ENCODE assay signal across 7 mouse cellular contexts in the genomic region with DNA sequence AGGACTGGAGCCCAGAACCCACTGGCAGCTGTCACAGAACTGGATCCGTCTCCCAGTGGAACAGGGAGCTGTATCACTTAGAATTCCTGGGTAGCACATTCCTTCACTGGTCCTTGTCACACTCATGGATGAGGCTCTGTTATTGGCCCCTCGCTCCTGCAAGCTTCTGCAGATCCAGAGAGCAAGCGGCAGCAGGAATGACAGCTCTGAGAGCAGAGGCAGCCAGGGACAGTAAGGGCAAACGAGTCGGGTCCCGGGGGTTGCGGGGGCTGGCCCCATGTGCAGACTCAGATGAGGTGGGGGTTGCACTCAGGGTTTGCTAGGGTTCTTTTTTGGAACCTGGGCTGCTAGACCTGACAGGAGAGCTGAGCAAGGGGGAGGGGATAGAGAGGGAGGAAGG.
A peak's percentile ranks its signal among the peaks of the same experiment; 100 is the strongest.
DNase-seq lines count a peak whose midpoint lies in the region; ATAC-seq lines count a peak whose summit lies in the region.

No protein-coding gene starts in this region.

- H3K27me3 ChIP-seq in liver, embryonic 11.5 days (replicated peaks; ENCODE audit: control insufficient read depth, insufficient read depth, low read length) = peaks cover 71% of the 10 kb centered on the region
- peaks cover 51% of the 10 kb centered on the region for H3K27me3 ChIP-seq in embryonic facial prominence, embryonic 14.5 days (replicated peaks; ENCODE audit: control insufficient read depth, insufficient read depth, low read length)
- H3K27me3 ChIP-seq in hindbrain, embryonic 15.5 days = peaks cover 18% of the 10 kb centered on the region; the same call in 1 of the 2 replicates
- H3K27me3 ChIP-seq in neural tube, embryonic 13.5 days = peaks cover 94% of the 10 kb centered on the region

- no peaks in the 10 kb centered on the region for H3K9me3 ChIP-seq in liver, embryonic 11.5 days (ENCODE audit: control insufficient read depth, low read length)
- no peaks in the 10 kb centered on the region for H3K9me3 ChIP-seq in embryonic facial prominence, embryonic 14.5 days (ENCODE audit: control insufficient read depth, low read length)
- no peaks in the 10 kb centered on the region for H3K9me3 ChIP-seq in hindbrain, embryonic 15.5 days
- H3K9me3 ChIP-seq in neural tube, embryonic 13.5 days = no peaks in the 10 kb centered on the region

- no peak overlapping the region for H3K27ac ChIP-seq in liver, embryonic 11.5 days (ENCODE audit: low read depth, low read length)
- H3K27ac ChIP-seq in embryonic facial prominence, embryonic 14.5 days (replicated peaks; ENCODE audit: low read depth, low read length) = no peak overlapping the region
- peak overlapping the region; percentile 64; the same call in 1 of the 2 replicates for H3K27ac ChIP-seq in hindbrain, embryonic 15.5 days (replicated peaks)
- H3K27ac ChIP-seq in neural tube, embryonic 13.5 days (replicated peaks) = no peak overlapping the region

- intact Hi-C loops in left cerebral cortex, postnatal 10 days (cut with DNase I) = no loop called here

- no peaks in the 10 kb centered on the region for H3K4me1 ChIP-seq in liver, embryonic 11.5 days (replicated peaks; ENCODE audit: control insufficient read depth, insufficient read depth, low read length)
- 0 out of 2 replicates have a peak, but pooled peaks cover 3% of the 10 kb centered on the region for H3K4me1 ChIP-seq in embryonic facial prominence, embryonic 14.5 days (ENCODE audit: control insufficient read depth, insufficient read depth, low read length)
- peaks cover 18% of the 10 kb centered on the region for H3K4me1 ChIP-seq in hindbrain, embryonic 15.5 days (replicated peaks)
- H3K4me1 ChIP-seq in neural tube, embryonic 13.5 days (replicated peaks) = peaks cover 10% of the 10 kb centered on the region

- H3K36me3 ChIP-seq in liver, embryonic 11.5 days (ENCODE audit: control insufficient read depth, insufficient read depth, low read length) = no peaks in the 10 kb centered on the region
- no peaks in the 10 kb centered on the region for H3K36me3 ChIP-seq in embryonic facial prominence, embryonic 14.5 days (ENCODE audit: control insufficient read depth, insufficient read depth, low read length)
- no peaks in the 10 kb centered on the region for H3K36me3 ChIP-seq in hindbrain, embryonic 15.5 days
- H3K36me3 ChIP-seq in neural tube, embryonic 13.5 days = no peaks in the 10 kb centered on the region

- no peak for ATAC-seq in liver, embryonic 11.5 days (replicated peaks; ENCODE audit: low FRiP score)
- no peak for ATAC-seq in embryonic facial prominence, embryonic 14.5 days (ENCODE audit: low read depth)
- ATAC-seq in hindbrain, embryonic 15.5 days (ENCODE audit: low FRiP score, low read depth) = peak; percentile 40
- peak; percentile 33; the same call in 1 of the 2 replicates for ATAC-seq in neural tube, embryonic 13.5 days (ENCODE audit: low read depth)

- no peak for DNase-seq in liver, embryonic 11.5 days (ENCODE audit: low spot score)
- no peak for DNase-seq in liver
- no peak for DNase-seq in embryonic facial prominence, embryonic 14.5 days (ENCODE audit: low spot score)
- DNase-seq in ovary, postnatal 14 days (ENCODE audit: low spot score) = no peak
- no peak for DNase-seq in left cerebral cortex, postnatal 10 days (ENCODE audit: extremely low spot score in 1 of 2, low spot score in 2 of 2)

- no peak overlapping the region for H3K9ac ChIP-seq in liver, embryonic 11.5 days (ENCODE audit: low read depth, low read length)
- H3K9ac ChIP-seq in embryonic facial prominence, embryonic 14.5 days (ENCODE audit: low read depth, low read length) = no peak overlapping the region
- H3K9ac ChIP-seq in hindbrain, embryonic 15.5 days = peak overlapping the region; percentile 14; the same call in 1 of the 2 replicates
- H3K9ac ChIP-seq in neural tube, embryonic 13.5 days = peak overlapping the region; percentile 49

- no peak overlapping the region for H3K4me3 ChIP-seq in liver, embryonic 11.5 days (ENCODE audit: low read depth, low read length)
- peak overlapping the region; percentile 15 for H3K4me3 ChIP-seq in embryonic facial prominence, embryonic 14.5 days (ENCODE audit: low read depth, low read length)
- H3K4me3 ChIP-seq in hindbrain, embryonic 15.5 days = peak overlapping the region; percentile 38
- peak overlapping the region; percentile 35 for H3K4me3 ChIP-seq in neural tube, embryonic 13.5 days

- H3K4me2 ChIP-seq in liver, embryonic 11.5 days = peak overlapping the region; percentile 50
- H3K4me2 ChIP-seq in embryonic facial prominence, embryonic 14.5 days (ENCODE audit: low read depth, low read length) = peak overlapping the region; percentile 53
- peak overlapping the region; percentile 57 for H3K4me2 ChIP-seq in hindbrain, embryonic 15.5 days
- peak overlapping the region; percentile 60 for H3K4me2 ChIP-seq in neural tube, embryonic 13.5 days

- WGBS in liver, embryonic 11.5 days = 24% methylated on average over 7 of the region's 7 CpGs
- WGBS in embryonic facial prominence, embryonic 14.5 days = 16% methylated on average over 7 of the region's 7 CpGs
- WGBS in hindbrain, embryonic 15.5 days = 24% methylated on average over 7 of the region's 7 CpGs
- 17% methylated on average over 7 of the region's 7 CpGs for WGBS in neural tube, embryonic 13.5 days

Comparison
In these comparisons a context has a peak if more than half of its experiments do, and no peak if none do; other contexts are left out.
1. ATAC-seq: peak in hindbrain, embryonic 15.5 days (single experiment) and neural tube, embryonic 13.5 days (single experiment); none in liver, embryonic 11.5 days (single experiment) and embryonic facial prominence, embryonic 14.5 days (single experiment).
2. H3K9ac ChIP-seq: peak in hindbrain, embryonic 15.5 days (single experiment) and neural tube, embryonic 13.5 days (single experiment); none in liver, embryonic 11.5 days (single experiment) and embryonic facial prominence, embryonic 14.5 days (single experiment).
3. Peak in every context shown above with its lines, with median percentiles within 50 percentile points of each other: H3K4me2 ChIP-seq.